10 mouse cellular contexts compared by ENCODE assay signal in the genomic region with DNA sequence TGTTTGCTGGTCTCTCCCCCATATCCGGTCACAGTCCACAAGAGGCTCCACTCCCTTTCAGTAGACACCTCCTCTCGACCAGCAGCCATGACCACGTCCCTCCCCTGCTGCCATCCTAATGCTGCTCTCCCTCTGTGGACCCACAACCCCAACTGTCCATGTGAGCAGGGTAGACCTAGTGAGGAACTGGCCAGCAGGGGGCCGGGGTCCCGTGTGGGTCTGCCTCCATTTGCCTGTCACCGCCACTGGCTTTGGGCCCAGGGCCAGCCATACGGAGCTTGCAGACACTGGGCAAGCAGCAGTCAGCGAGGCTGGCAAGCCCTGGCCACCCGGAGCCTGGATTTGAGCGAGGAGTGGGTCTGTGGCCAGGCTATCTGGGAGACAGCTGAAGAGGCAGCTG. TPM values are rescaled to one million over a fixed set of nuclear protein-coding genes. Genes with fewer than 3 reads are reported as not detected.
DNase-seq lines count a peak whose midpoint lies in the region; ATAC-seq and TF ChIP-seq lines count a peak whose summit lies in the region.
"Had no signal": no experiment of that assay in that cellular context is flagged by ENCODE, and none has a peak within 500 bp of the region (broad histone marks: within the 10 kb centered on the region; RNA-seq: fewer than 3 reads in every experiment).

No protein-coding gene starts in this region.

- H3K27ac ChIP-seq in heart, adult 2 months: no peak overlapping the region
- H3K27ac ChIP-seq in lung, postnatal 0 days (ENCODE audit: low read length): no peak overlapping the region
- H3K27ac ChIP-seq in hindbrain, embryonic 15.5 days (replicated peaks): peak overlapping the region; percentile 78
- H3K27ac ChIP-seq: liver, embryonic 13.5 days had no signal

- no peaks in the 10 kb centered on the region for H3K36me3 ChIP-seq in heart, adult 2 months (ENCODE audit: control insufficient read depth, insufficient read depth, low read length)
- H3K36me3 ChIP-seq in lung, postnatal 0 days (ENCODE audit: insufficient read depth, low read length): no peaks in the 10 kb centered on the region
- no peaks in the 10 kb centered on the region for H3K36me3 ChIP-seq in hindbrain, embryonic 15.5 days
- H3K36me3 ChIP-seq: liver, embryonic 13.5 days had no signal

- TF ChIP-seq CTCF in heart, adult 2 months (IDR thresholded peaks at IDR 0.05): peak; percentile 34
- TF ChIP-seq CTCF in lung, postnatal 0 days (IDR thresholded peaks at IDR 0.05): peak; percentile 57

- no peak overlapping the region for H3K9ac ChIP-seq in heart, adult 2 months (ENCODE audit: low read depth, low read length)
- H3K9ac ChIP-seq in lung, postnatal 0 days (replicated peaks; ENCODE audit: low read depth): no peak overlapping the region
- H3K9ac ChIP-seq in hindbrain, embryonic 15.5 days: no peak overlapping the region
- H3K9ac ChIP-seq: liver, embryonic 13.5 days had no signal

- peaks cover 1% of the 10 kb centered on the region; the same call in 1 of the 2 replicates for H3K79me2 ChIP-seq in heart, adult 2 months (replicated peaks; ENCODE audit: control insufficient read depth, insufficient read depth, low read length)

- intact Hi-C loops in heart, adult 2 months (cut with DNase I): no loop called here

- no peak for ATAC-seq in lung, postnatal 0 days
- 0 out of 2 replicates have a peak, but pooled peaks have one; percentile 12 for ATAC-seq in hindbrain, embryonic 15.5 days (ENCODE audit: low FRiP score, low read depth)

- H3K27me3 ChIP-seq in heart, adult 2 months (ENCODE audit: control insufficient read depth, insufficient read depth, low read length): no peaks in the 10 kb centered on the region
- no peaks in the 10 kb centered on the region for H3K27me3 ChIP-seq in lung, postnatal 0 days (replicated peaks; ENCODE audit: insufficient read depth, low read length)
- no peaks in the 10 kb centered on the region for H3K27me3 ChIP-seq in hindbrain, embryonic 15.5 days
- H3K27me3 ChIP-seq: liver, embryonic 13.5 days had no signal

- H3K4me3 ChIP-seq in heart, adult 2 months: no peak overlapping the region
- no peak overlapping the region for H3K4me3 ChIP-seq in lung, postnatal 0 days (ENCODE audit: low read depth, low read length)
- no peak overlapping the region for H3K4me3 ChIP-seq in hindbrain, embryonic 15.5 days
- H3K4me3 ChIP-seq: liver, embryonic 13.5 days had no signal

- no peak for DNase-seq in heart, adult 2 months
- DNase-seq in heart, adult 9 months (ENCODE audit: low spot score in 2 of 2): no peak
- DNase-seq in lung, postnatal 0 days (ENCODE audit: low spot score): no peak
- no peak for DNase-seq in lung, adult 18-20 months
- DNase-seq in retina, embryonic 14.5 days (ENCODE audit: low spot score): peak; percentile 62
- no peak for DNase-seq in frontal cortex, postnatal 14 days (ENCODE audit: low spot score in 2 of 2)
- no peak for DNase-seq in frontal cortex, adult 2 months (ENCODE audit: extremely low spot score in 1 of 2, low spot score in 1 of 2)
- DNase-seq: B cell, adult 2 months; liver, embryonic 13.5 days had no signal

- H3K9me3 ChIP-seq in lung, postnatal 0 days (ENCODE audit: low read length): no peaks in the 10 kb centered on the region
- no peaks in the 10 kb centered on the region for H3K9me3 ChIP-seq in hindbrain, embryonic 15.5 days
- H3K9me3 ChIP-seq: liver, embryonic 13.5 days had no signal

- no peak for TF ChIP-seq EP300 in heart, adult 2 months (IDR thresholded peaks at IDR 0.05; ENCODE audit: insufficient read depth, low read depth, low read length)
- TF ChIP-seq EP300 in lung, postnatal 0 days (IDR thresholded peaks at IDR 0.05): no peak

- 55% methylated on average over 10 of the region's 10 CpGs for WGBS in heart, adult 2 months
- 44% methylated on average over 10 of the region's 10 CpGs for whole genome bisulfite sequencing in lung, postnatal 0 days
- WGBS in hindbrain, embryonic 15.5 days: 42% methylated on average over 10 of the region's 10 CpGs

- no peaks in the 10 kb centered on the region; the same call in 1 of the 2 replicates for H3K4me1 ChIP-seq in heart, adult 2 months (ENCODE audit: control insufficient read depth, insufficient read depth, low read length)
- H3K4me1 ChIP-seq in lung, postnatal 0 days (ENCODE audit: insufficient read depth, low read depth, low read length): no peaks in the 10 kb centered on the region; the same call in none of the 2 replicates
- peaks cover 92% of the 10 kb centered on the region for H3K4me1 ChIP-seq in hindbrain, embryonic 15.5 days (replicated peaks)

- TF ChIP-seq POLR2A in heart, adult 2 months (IDR thresholded peaks at IDR 0.05; ENCODE audit: insufficient read depth, low read depth, low read length): no peak

- no peak overlapping the region for H3K4me2 ChIP-seq in lung, postnatal 0 days (replicated peaks; ENCODE audit: low read depth, low read length)
- 0 out of 2 replicates have a peak overlapping the region, but pooled peaks have one; percentile 4 for H3K4me2 ChIP-seq in hindbrain, embryonic 15.5 days
- H3K4me2 ChIP-seq: liver, embryonic 13.5 days had no signal

RNA-seq across cellular contexts. Expression of gene Ccnk, which starts 41.8 kb away (rescaled TPM):
- total RNA-seq in heart, adult 2 months (2021): 10 to 100 TPM; 28.9 to 31.9 TPM
- polyA plus RNA-seq in heart, adult 2 months (2012; rRNA removed): 14.8 and 20.6 TPM in 2 replicates
- 2.0 and 2.5 TPM in 2 replicates for polyA plus RNA-seq in lung, postnatal 0 days (2015; fragmentation: Nextera tagmentation; extraction: Ambion mirVana)
- polyA plus RNA-seq in hindbrain, embryonic 15.5 days (2015; fragmentation: Nextera tagmentation; extraction: Ambion mirVana): 2.8 and 3.1 TPM in 2 replicates
- 24.7 and 27.3 TPM in 2 replicates for polyA plus RNA-seq in frontal cortex, adult 2 months (2012; rRNA removed)

RNA-seq across cellular contexts. Expression of gene Setd3, which starts 42.1 kb away (rescaled TPM):
- 10 to 100 TPM; 84.6 to 99.8 TPM for total RNA-seq in heart, adult 2 months (2021)
- 25.0 and 46.8 TPM in 2 replicates for polyA plus RNA-seq in heart, adult 2 months (2012; rRNA removed)
- polyA plus RNA-seq in lung, postnatal 0 days (2015; fragmentation: Nextera tagmentation; extraction: Ambion mirVana): 60.3 and 71.9 TPM in 2 replicates
- 95.6 and 95.9 TPM in 2 replicates for polyA plus RNA-seq in hindbrain, embryonic 15.5 days (2015; fragmentation: Nextera tagmentation; extraction: Ambion mirVana)
- polyA plus RNA-seq in frontal cortex, adult 2 months (2012; rRNA removed): 101 and 117 TPM in 2 replicates

RNA-seq across cellular contexts. Expression of gene Ccdc85c, which starts 54.0 kb away (rescaled TPM):
- 10 to 100 TPM; 39.2 to 43.9 TPM for total RNA-seq in heart, adult 2 months (2021)
- 27.1 and 29.3 TPM in 2 replicates for polyA plus RNA-seq in heart, adult 2 months (2012; rRNA removed)
- 4.1 and 4.5 TPM in 2 replicates for polyA plus RNA-seq in lung, postnatal 0 days (2015; fragmentation: Nextera tagmentation; extraction: Ambion mirVana)
- polyA plus RNA-seq in hindbrain, embryonic 15.5 days (2015; fragmentation: Nextera tagmentation; extraction: Ambion mirVana): 13.7 and 14.7 TPM in 2 replicates
- 44.2 and 44.8 TPM in 2 replicates for polyA plus RNA-seq in frontal cortex, adult 2 months (2012; rRNA removed)
